ENCODE assay signal across 7 mouse cellular contexts in the genomic region with DNA sequence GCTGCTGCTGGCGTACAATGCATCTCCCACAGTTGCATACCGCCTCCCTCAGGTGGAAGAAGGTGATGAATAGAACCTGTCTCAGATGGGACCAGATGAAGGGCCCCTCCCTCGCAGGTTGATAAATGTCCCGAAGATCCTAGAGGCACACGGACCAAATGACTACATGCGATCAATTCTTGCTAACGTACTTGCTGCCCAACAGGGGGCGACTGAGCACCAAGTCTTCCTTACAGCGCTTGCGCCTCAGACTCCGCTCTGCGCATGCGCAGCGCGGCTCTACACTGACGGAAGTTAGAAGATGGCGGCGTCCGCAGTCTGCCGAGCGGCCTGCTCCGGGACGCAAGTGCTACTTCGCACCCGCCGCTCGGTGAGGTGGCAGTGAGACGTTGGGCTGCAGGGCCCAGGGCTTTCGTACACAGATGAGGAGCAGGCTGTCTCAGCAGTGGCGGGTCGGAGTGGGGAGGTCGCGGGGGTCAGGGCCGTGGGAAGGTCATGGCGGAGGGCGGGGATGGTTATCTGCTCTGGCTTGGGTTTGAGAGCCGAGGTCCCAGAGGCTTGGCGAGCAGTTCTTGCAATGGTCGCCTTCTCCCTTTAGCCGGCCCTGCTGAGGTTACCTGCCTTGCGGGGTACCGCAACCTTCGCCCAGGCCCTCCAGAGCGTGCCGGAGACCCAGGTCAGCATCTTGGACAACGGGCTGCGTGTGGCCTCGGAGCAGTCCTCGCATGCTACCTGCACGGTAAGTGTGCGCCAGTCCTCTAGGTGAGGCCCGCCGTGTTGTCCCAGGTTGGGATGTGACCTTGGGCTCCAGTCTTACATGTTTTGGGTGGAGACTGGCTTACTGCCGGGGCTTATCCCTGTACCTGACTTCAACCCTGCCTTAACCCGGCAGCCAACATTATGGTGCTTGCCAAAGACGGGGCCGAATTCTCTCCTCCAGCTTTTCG. TPM values are rescaled to one million over a fixed set of nuclear protein-coding genes. Genes with fewer than 3 reads are reported as not detected.
DNase-seq lines count a peak whose midpoint lies in the region; ATAC-seq lines count a peak whose summit lies in the region.

A gene (plus strand): TSS at position 216 of the 947 bp plus-strand sequence.

- peak within 1 kb of the TSS; percentile 89 for H3K4me3 ChIP-seq in intestine, embryonic 16.5 days (ENCODE audit: low read length)
- H3K4me3 ChIP-seq in midbrain, embryonic 11.5 days (ENCODE audit: low read depth, low read length) = peak within 1 kb of the TSS; percentile 93

- H3K27me3 ChIP-seq in intestine, embryonic 16.5 days (replicated peaks; ENCODE audit: control insufficient read depth, insufficient read depth, low read length) = no peaks in the 10 kb centered on the region
- no peaks in the 10 kb centered on the region for H3K27me3 ChIP-seq in midbrain, embryonic 11.5 days (ENCODE audit: control insufficient read depth, insufficient read depth, low read length)

- peak within 1 kb of the TSS; percentile 60 for H3K27ac ChIP-seq in intestine, embryonic 16.5 days (ENCODE audit: low read length)
- H3K27ac ChIP-seq in midbrain, embryonic 11.5 days (ENCODE audit: low read depth, low read length) = no peak within 1 kb of the TSS

- DNase-seq in adrenal gland, adult 8-10 months = peak; percentile 91
- DNase-seq in embryo, embryonic 9.5 days (ENCODE audit: extremely low spot score) = peak; percentile 87
- DNase-seq in gastrocnemius, postnatal 4 days (ENCODE audit: low spot score in 2 of 2) = peak; percentile 89 to 96
- DNase-seq in left cerebral cortex, postnatal 36 days (ENCODE audit: low spot score in 2 of 2) = peak; percentile 94
- peak; percentile 100 for DNase-seq in midbrain, embryonic 11.5 days (ENCODE audit: low spot score, missing footprints)
- DNase-seq in skeletal muscle tissue, adult 2 months (ENCODE audit: low read depth, low spot score) = peak; percentile 99

- under 1% methylated on average over 58 of the region's 58 CpGs for WGBS in intestine, embryonic 16.5 days
- 1% methylated on average over 58 of the region's 58 CpGs for WGBS in midbrain, embryonic 11.5 days

- H3K9me3 ChIP-seq in intestine, embryonic 16.5 days (ENCODE audit: control insufficient read depth, low read length) = no peaks in the 10 kb centered on the region
- no peaks in the 10 kb centered on the region for H3K9me3 ChIP-seq in midbrain, embryonic 11.5 days (ENCODE audit: control insufficient read depth, low read length)

- H3K9ac ChIP-seq in intestine, embryonic 16.5 days (ENCODE audit: low read depth, low read length) = peak within 1 kb of the TSS; percentile 89
- H3K9ac ChIP-seq in midbrain, embryonic 11.5 days (ENCODE audit: low read length) = peak within 1 kb of the TSS; percentile 87

- intact Hi-C loops in left cerebral cortex, postnatal 36 days (cut with DNase I) = loop anchor here (5.0 kb wide), 1 partner anchor 121 kb away; a partner anchor contains a TSS

- peak within 1 kb of the TSS; percentile 75 for H3K4me2 ChIP-seq in intestine, embryonic 16.5 days (ENCODE audit: low read depth, low read length)
- H3K4me2 ChIP-seq in midbrain, embryonic 11.5 days = peak within 1 kb of the TSS; percentile 52

- peaks cover 7% of the 10 kb centered on the region; the same call in 1 of the 2 replicates for H3K4me1 ChIP-seq in intestine, embryonic 16.5 days (ENCODE audit: control insufficient read depth, insufficient read depth, low read length)
- H3K4me1 ChIP-seq in midbrain, embryonic 11.5 days (ENCODE audit: control insufficient read depth, insufficient read depth, low read length) = peaks cover 5% of the 10 kb centered on the region

- ATAC-seq in intestine, embryonic 16.5 days = peak; percentile 94
- peak; percentile 88 for ATAC-seq in midbrain, embryonic 11.5 days (ENCODE audit: low FRiP score)

- H3K36me3 ChIP-seq in intestine, embryonic 16.5 days (ENCODE audit: control insufficient read depth, insufficient read depth, low read length) = peaks cover 4% of the 10 kb centered on the region; the same call in 1 of the 2 replicates
- peaks cover 7% of the 10 kb centered on the region for H3K36me3 ChIP-seq in midbrain, embryonic 11.5 days (ENCODE audit: control insufficient read depth, insufficient read depth, low read length)

RNA-seq across cellular contexts. Expression of the gene that starts here (rescaled TPM):
- total RNA-seq in adrenal gland, adult 8-10 months (2022) = 100 to 1,000 TPM; 381 to 565 (median 479) TPM
- 100 to 1,000 TPM; 612 to 624 TPM for total RNA-seq in gastrocnemius, postnatal 4 days (2021)
- polyA plus RNA-seq in intestine, embryonic 16.5 days (2015; fragmentation: Nextera tagmentation; extraction: Ambion mirVana) = 730 and 748 TPM in 2 replicates
- total RNA-seq in left cerebral cortex, postnatal 36 days (2021) = 100 to 1,000 TPM; 349 to 409 TPM
- 378 and 408 TPM in 2 replicates for polyA plus RNA-seq in midbrain, embryonic 11.5 days (2014; fragmentation: Nextera tagmentation; extraction: Ambion mirVana)
